Mouse (Mus musculus): ENCODE measurements around the gene Srp72. TPM values are rescaled to one million over a fixed set of nuclear protein-coding genes. Genes with fewer than 3 reads are reported as not detected.
A peak's percentile ranks its signal among the peaks of the same experiment; 100 is the strongest.

Gene Srp72
- total RNA-seq (2014; rRNA removed) (79.6 and 92.1 TPM in 2 replicates), polyA plus RNA-seq (2015; fragmentation: Nextera tagmentation; extraction: Ambion mirVana) (71.1 and 79.7 TPM in 2 replicates)

GRCm38 (mm10) chr5:76974554-76975285 is at the start of gene Srp72:
Gene Srp72, plus strand, starts transcription at chr5:76974683.
- DNase-seq (peak; percentile 91), ATAC-seq (peak; percentile 96)
- TF ChIP-seq CTCF (IDR thresholded peaks at IDR 0.05; ENCODE audit: low read depth): no peak
- peak within 1 kb of the TSS; percentile 94 for H3K27ac ChIP-seq (ENCODE audit: low read depth, low read length)
- H3K4me3 ChIP-seq (ENCODE audit: low read depth, low read length): peak within 1 kb of the TSS; percentile 94
- H3K27me3 ChIP-seq (ENCODE audit: insufficient read depth, low read length): no peaks in the 10 kb centered on the region
- H3K9ac ChIP-seq: peak within 1 kb of the TSS; percentile 89
- H3K4me1 ChIP-seq (ENCODE audit: insufficient read depth): no peaks in the 10 kb centered on the region; the same call in 1 of the 2 replicates
- peaks cover 25% of the 10 kb centered on the region for H3K36me3 ChIP-seq (ENCODE audit: insufficient read depth)
- peak within 1 kb of the TSS; percentile 63 for H3K4me2 ChIP-seq (ENCODE audit: low read depth)
- H3K9me3 ChIP-seq (ENCODE audit: low read length): no peaks in the 10 kb centered on the region
- 1% methylated on average over 60 of the region's 60 CpGs for WGBS

GRCm38 (mm10) chr5:76928124-76928832 is 46.2 kb upstream of the Srp72 start:
- Histone ChIP-seq H3K9me3 (ENCODE audit: low read length) (no peaks in the 10 kb centered on the region), H3K27me3 (ENCODE audit: insufficient read depth, low read length) (no peaks in the 10 kb centered on the region), H3K4me3 (ENCODE audit: low read depth, low read length) (no peak overlapping the region), H3K27ac (ENCODE audit: low read depth, low read length) (peak overlapping the region; percentile 29; the same call in 1 of the 2 replicates), H3K4me1 (ENCODE audit: insufficient read depth) (no peaks in the 10 kb centered on the region), H3K4me2 (ENCODE audit: low read depth) (no peak overlapping the region), H3K9ac (no peak overlapping the region), H3K36me3 (ENCODE audit: insufficient read depth) (peaks cover 24% of the 10 kb centered on the region)
- DNase-seq (peak; percentile 18), ATAC-seq (peak; percentile 61)
- 82% methylated on average over 16 of the region's 16 CpGs for WGBS
- TF ChIP-seq CTCF (IDR thresholded peaks at IDR 0.05; ENCODE audit: low read depth): no peak

GRCm38 (mm10) chr5:76929180-76929877 is 45.2 kb upstream of the Srp72 start:
- Histone ChIP-seq H3K27ac (ENCODE audit: low read depth, low read length) (no peak overlapping the region), H3K9me3 (ENCODE audit: low read length) (no peaks in the 10 kb centered on the region), H3K4me2 (ENCODE audit: low read depth) (no peak overlapping the region), H3K27me3 (ENCODE audit: insufficient read depth, low read length) (no peaks in the 10 kb centered on the region), H3K9ac (no peak overlapping the region), H3K36me3 (ENCODE audit: insufficient read depth) (peaks cover 20% of the 10 kb centered on the region), H3K4me1 (ENCODE audit: insufficient read depth) (no peaks in the 10 kb centered on the region), H3K4me3 (ENCODE audit: low read depth, low read length) (no peak overlapping the region)
- DNase-seq: no peak
- no peak for TF ChIP-seq CTCF (IDR thresholded peaks at IDR 0.05; ENCODE audit: low read depth)
- ATAC-seq: no peak
- WGBS: 89% methylated on average over 7 of the region's 7 CpGs

- H3K4me3 ChIP-seq (ENCODE audit: low read depth, low read length): no peak overlapping the region
- H3K4me1 ChIP-seq (ENCODE audit: insufficient read depth): no peaks in the 10 kb centered on the region
- no peak overlapping the region for H3K9ac ChIP-seq
- WGBS: 97% methylated on average over 8 of the region's 8 CpGs
- no peak overlapping the region for H3K4me2 ChIP-seq (ENCODE audit: low read depth)
- H3K9me3 ChIP-seq (ENCODE audit: low read length): no peaks in the 10 kb centered on the region
- H3K27ac ChIP-seq (ENCODE audit: low read depth, low read length): no peak overlapping the region
- no peak for TF ChIP-seq CTCF (IDR thresholded peaks at IDR 0.05; ENCODE audit: low read depth)
- DNase-seq: no peak
- H3K27me3 ChIP-seq (ENCODE audit: insufficient read depth, low read length): no peaks in the 10 kb centered on the region
- ATAC-seq: no peak
- H3K36me3 ChIP-seq (ENCODE audit: insufficient read depth): peaks cover 4% of the 10 kb centered on the region; the same call in 1 of the 2 replicates
Observed at GRCm38 (mm10) chr5:76939717-76940116, 34.8 kb upstream of the Srp72 start.

GRCm38 (mm10) chr5:76941975-76942374 is 32.5 kb upstream of the Srp72 start:
- DNase-seq (no peak), ATAC-seq (no peak)
- no peaks in the 10 kb centered on the region for H3K27me3 ChIP-seq (ENCODE audit: insufficient read depth, low read length)
- H3K36me3 ChIP-seq (ENCODE audit: insufficient read depth): peaks cover 4% of the 10 kb centered on the region; the same call in 1 of the 2 replicates
- no peak overlapping the region for H3K9ac ChIP-seq
- WGBS: 93% methylated on average over 4 of the region's 4 CpGs
- no peak for TF ChIP-seq CTCF (IDR thresholded peaks at IDR 0.05; ENCODE audit: low read depth)
- H3K4me1 ChIP-seq (ENCODE audit: insufficient read depth): no peaks in the 10 kb centered on the region
- no peak overlapping the region for H3K4me3 ChIP-seq (ENCODE audit: low read depth, low read length)
- H3K27ac ChIP-seq (ENCODE audit: low read depth, low read length): no peak overlapping the region
- H3K4me2 ChIP-seq (ENCODE audit: low read depth): no peak overlapping the region
- no peaks in the 10 kb centered on the region for H3K9me3 ChIP-seq (ENCODE audit: low read length)

GRCm38 (mm10) chr5:76942505-76942904 is 32.0 kb upstream of the Srp72 start:
- TF ChIP-seq CTCF (IDR thresholded peaks at IDR 0.05; ENCODE audit: low read depth): no peak
- no peaks in the 10 kb centered on the region for H3K4me1 ChIP-seq (ENCODE audit: insufficient read depth)
- H3K9ac ChIP-seq: no peak overlapping the region
- ATAC-seq (no peak), DNase-seq (no peak)
- H3K27me3 ChIP-seq (ENCODE audit: insufficient read depth, low read length): no peaks in the 10 kb centered on the region
- H3K4me2 ChIP-seq (ENCODE audit: low read depth): no peak overlapping the region
- H3K4me3 ChIP-seq (ENCODE audit: low read depth, low read length): no peak overlapping the region
- H3K9me3 ChIP-seq (ENCODE audit: low read length): no peaks in the 10 kb centered on the region
- no peak overlapping the region for H3K27ac ChIP-seq (ENCODE audit: low read depth, low read length)
- peaks cover 4% of the 10 kb centered on the region; the same call in 1 of the 2 replicates for H3K36me3 ChIP-seq (ENCODE audit: insufficient read depth)
- 73% methylated on average over 4 of the region's 4 CpGs for WGBS

All from forebrain, postnatal 0 days (tissue).